Mouse (Mus musculus) bone marrow, adult 2 months (tissue): ENCODE results near the gene Xpo4. TPM values are rescaled to one million over a fixed set of nuclear protein-coding genes. Genes with fewer than 3 reads are reported as not detected.

Experiments used
- H3K27ac ChIP-seq: fragments of 200-500 bp; 2 replicates; pipeline ENCODE4 v1.5.1; 2012; ENCODE audit warnings: low read depth, mild to moderate bottlenecking, control low read depth, inconsistent platforms, low read length; ENCODE audit not compliant: control insufficient read depth, poor library complexity, insufficient read depth
- H3K4me1 ChIP-seq: fragments of 200-500 bp; 2 replicates; pipeline ENCODE4 v1.6.1; 2011; ENCODE audit warnings: low read length; ENCODE audit not compliant: control insufficient read depth, insufficient read depth
- H3K4me3 ChIP-seq: fragments of 200-500 bp; replicated peaks from 2 replicates; pipeline ENCODE3; 2011; ENCODE audit warnings: mild to moderate bottlenecking, low read depth, low read length, control low read depth; ENCODE audit not compliant: control insufficient read depth
- CTCF ChIP-seq: fragments of 200-500 bp; IDR thresholded peaks from 2 replicates; pipeline ENCODE4 v1.5.1; 2011; ENCODE audit warnings: low read length, control low read depth; ENCODE audit not compliant: control insufficient read depth, insufficient read depth
- POLR2A ChIP-seq: fragments of 200-500 bp; IDR thresholded peaks from 2 replicates; pipeline ENCODE4 v1.6.1; 2011; ENCODE audit warnings: low read depth, mild to moderate bottlenecking, control low read depth, low read length, borderline replicate concordance; ENCODE audit not compliant: control insufficient read depth
- WGBS: fragments of 180-500 bp; shearing (Covaris S2); methylation state at CpG from one replicate; pipeline ENCODE4 v1.1.7; 2018; 5-methylcytosine and 5-hydroxymethylcytosine counted together
- polyA plus RNA-seq: library from polyadenylated mRNA; stranded (reverse); fragments of >200 nt; gene quantifications from 2 replicates; pipeline ENCODE4 v1.2.4, GENCODE M21; 2011; ENCODE audit warnings: low replicate concordance; ENCODE audit not compliant: missing spikeins, insufficient read depth, insufficient read length

Gene Xpo4
- polyA plus RNA-seq, 1 experiment = 10.1 TPM

- H3K27ac ChIP-seq = no peak overlapping the region
- TF ChIP-seq POLR2A = no peak
- no peak for TF ChIP-seq CTCF
- H3K4me3 ChIP-seq = no peak overlapping the region
- no peaks in the 10 kb centered on the region for H3K4me1 ChIP-seq
- 45% methylated on average over 13 of the region's 13 CpGs for WGBS
Measured at GRCm38 (mm10) chr14:57546557-57547021, 118.6 kb downstream of the Xpo4 start.

- H3K4me1 ChIP-seq = no peaks in the 10 kb centered on the region
- H3K4me3 ChIP-seq = no peak overlapping the region
- WGBS = 79% methylated on average over 8 of the region's 8 CpGs
- H3K27ac ChIP-seq = no peak overlapping the region
- TF ChIP-seq CTCF (no peak), POLR2A (no peak)
Measured at GRCm38 (mm10) chr14:57546131-57546530, 119.1 kb downstream of the Xpo4 start.

- WGBS = 80% methylated on average over 17 of the region's 17 CpGs
- Histone ChIP-seq H3K27ac (no peak overlapping the region), H3K4me1 (no peaks in the 10 kb centered on the region), H3K4me3 (no peak overlapping the region)
- TF ChIP-seq POLR2A (no peak), CTCF (no peak)
Measured at GRCm38 (mm10) chr14:57545526-57545925, 119.7 kb downstream of the Xpo4 start.

- Histone ChIP-seq H3K27ac (0 out of 2 replicates have a peak overlapping the region, but pooled peaks have one; percentile 6), H3K4me1 (peaks cover under 1% of the 10 kb centered on the region; the same call in 1 of the 2 replicates), H3K4me3 (no peak overlapping the region)
- TF ChIP-seq CTCF = no peak
- no peak for TF ChIP-seq POLR2A
- WGBS = 56% methylated on average over 13 of the region's 13 CpGs
Measured at GRCm38 (mm10) chr14:57543420-57544039, 121.7 kb downstream of the Xpo4 start.

GRCm38 (mm10) chr14:57542231-57542630 lies 123.0 kb downstream of the Xpo4 start:
- no peak overlapping the region for H3K27ac ChIP-seq
- WGBS = 72% methylated on average over 34 of the region's 34 CpGs
- H3K4me1 ChIP-seq = peaks cover 6% of the 10 kb centered on the region
- H3K4me3 ChIP-seq = no peak overlapping the region
- TF ChIP-seq CTCF (no peak), POLR2A (no peak)

GRCm38 (mm10) chr14:57540683-57541082 lies 124.5 kb downstream of the Xpo4 start:
- Histone ChIP-seq H3K4me3 (no peak overlapping the region), H3K4me1 (peaks cover 6% of the 10 kb centered on the region), H3K27ac (no peak overlapping the region)
- TF ChIP-seq CTCF (no peak), POLR2A (no peak)
- WGBS = 90% methylated on average over 11 of the region's 11 CpGs

- Histone ChIP-seq H3K27ac (peak overlapping the region; percentile 39), H3K4me1 (peaks cover 6% of the 10 kb centered on the region), H3K4me3 (peak overlapping the region; percentile 46)
- TF ChIP-seq CTCF = no peak
- no peak for TF ChIP-seq POLR2A
- 27% methylated on average over 16 of the region's 16 CpGs for WGBS
Measured at GRCm38 (mm10) chr14:57537261-57538015, 127.8 kb downstream of the Xpo4 start.

GRCm38 (mm10) chr14:57536820-57537219 lies 128.4 kb downstream of the Xpo4 start:
- peaks cover 6% of the 10 kb centered on the region for H3K4me1 ChIP-seq
- no peak overlapping the region for H3K4me3 ChIP-seq
- TF ChIP-seq CTCF (no peak), POLR2A (no peak)
- 71% methylated on average over 9 of the region's 9 CpGs for WGBS
- no peak overlapping the region for H3K27ac ChIP-seq

GRCm38 (mm10) chr14:57535646-57536045 lies 129.6 kb downstream of the Xpo4 start:
- H3K4me1 ChIP-seq = peaks cover 6% of the 10 kb centered on the region
- no peak overlapping the region for H3K4me3 ChIP-seq
- TF ChIP-seq POLR2A = no peak
- TF ChIP-seq CTCF = no peak
- H3K27ac ChIP-seq = no peak overlapping the region
- 55% methylated on average over 6 of the region's 6 CpGs for WGBS
